Mouse (Mus musculus) forebrain, postnatal 0 days (tissue): ENCODE measurements around the gene Col12a1. TPM values are rescaled to one million over a fixed set of nuclear protein-coding genes. Genes with fewer than 3 reads are reported as not detected.
A peak's percentile ranks its signal among the peaks of the same experiment; 100 is the strongest.

Experiments used
- ATAC-seq: fragments of 200-750 bp; cut with Nextera tagmentation; 2 replicates; pipeline ENCODE4 v1.8.0; 2017; ENCODE audit warnings: mild to moderate bottlenecking, moderate library complexity
- DNase-seq: peaks from one replicate; pipeline ENCODE4 v3.0.0-alpha.2; 2015
- H3K27ac ChIP-seq: fragments of 300-500 bp; sonication (generic); 2 replicates; pipeline ENCODE4 v1.5.1; 2014; ENCODE audit warnings: low read depth, mild to moderate bottlenecking, antibody characterized with exemption, low read length, moderate library complexity, mixed read lengths
- H3K27me3 ChIP-seq: fragments of 300-500 bp; sonication (generic); 2 replicates; pipeline ENCODE4 v1.6.1; 2014; ENCODE audit warnings: mild to moderate bottlenecking, low read length, mixed read lengths; ENCODE audit not compliant: insufficient read depth
- H3K36me3 ChIP-seq: fragments of 300-500 bp; sonication (generic); 2 replicates; pipeline ENCODE4 v1.6.1; 2014; ENCODE audit warnings: mild to moderate bottlenecking, moderate library complexity; ENCODE audit not compliant: insufficient read depth
- H3K4me1 ChIP-seq: fragments of 300-500 bp; sonication (generic); 2 replicates; pipeline ENCODE4 v1.6.1; 2014; ENCODE audit warnings: antibody characterized with exemption; ENCODE audit not compliant: insufficient read depth
- H3K4me2 ChIP-seq: fragments of 300-500 bp; sonication (generic); 2 replicates; pipeline ENCODE4 v1.6.1; 2014; ENCODE audit warnings: low read depth, mild to moderate bottlenecking, moderate library complexity
- H3K4me3 ChIP-seq: fragments of 300-500 bp; sonication (generic); 2 replicates; pipeline ENCODE4 v1.5.1; 2014; ENCODE audit warnings: low read depth, low read length, mixed read lengths
- H3K9ac ChIP-seq: fragments of 300-500 bp; sonication (generic); 2 replicates; pipeline ENCODE4 v1.6.1; 2014; ENCODE audit warnings: mild to moderate bottlenecking
- H3K9me3 ChIP-seq: fragments of 300-500 bp; sonication (generic); 2 replicates; pipeline ENCODE4 v1.6.1; 2016; ENCODE audit warnings: low read length
- CTCF ChIP-seq: sonication (generic); IDR thresholded peaks from 2 replicates; pipeline ENCODE4 v1.5.1; 2016; ENCODE audit warnings: antibody characterized with exemption, control low read depth, low read depth
- WGBS: fragments of 180-500 bp; shearing (Covaris S2); extraction: QIAGEN DNeasy Blood & Tissue Kit; methylation state at CpG from one replicate; pipeline ENCODE4 v1.1.7; 2014; 5-methylcytosine and 5-hydroxymethylcytosine counted together
- polyA plus RNA-seq: library from polyadenylated mRNA; unstranded; fragments of >200 nt; fragmentation: Nextera tagmentation; extraction: Ambion mirVana; gene quantifications from 2 replicates; pipeline ENCODE4 v1.2.1, GENCODE M21; 2015
- total RNA-seq: library from RNA; depleted of rRNA; stranded (reverse); fragments of >200 nt; gene quantifications from 2 replicates; pipeline ENCODE4 v1.2.3, GENCODE M21; 2014

Col12a1 gene
- total and polyA plus RNA-seq, 2 experiments from 2014 or later, result 7.0 to 29.8 TPM

DNA sequence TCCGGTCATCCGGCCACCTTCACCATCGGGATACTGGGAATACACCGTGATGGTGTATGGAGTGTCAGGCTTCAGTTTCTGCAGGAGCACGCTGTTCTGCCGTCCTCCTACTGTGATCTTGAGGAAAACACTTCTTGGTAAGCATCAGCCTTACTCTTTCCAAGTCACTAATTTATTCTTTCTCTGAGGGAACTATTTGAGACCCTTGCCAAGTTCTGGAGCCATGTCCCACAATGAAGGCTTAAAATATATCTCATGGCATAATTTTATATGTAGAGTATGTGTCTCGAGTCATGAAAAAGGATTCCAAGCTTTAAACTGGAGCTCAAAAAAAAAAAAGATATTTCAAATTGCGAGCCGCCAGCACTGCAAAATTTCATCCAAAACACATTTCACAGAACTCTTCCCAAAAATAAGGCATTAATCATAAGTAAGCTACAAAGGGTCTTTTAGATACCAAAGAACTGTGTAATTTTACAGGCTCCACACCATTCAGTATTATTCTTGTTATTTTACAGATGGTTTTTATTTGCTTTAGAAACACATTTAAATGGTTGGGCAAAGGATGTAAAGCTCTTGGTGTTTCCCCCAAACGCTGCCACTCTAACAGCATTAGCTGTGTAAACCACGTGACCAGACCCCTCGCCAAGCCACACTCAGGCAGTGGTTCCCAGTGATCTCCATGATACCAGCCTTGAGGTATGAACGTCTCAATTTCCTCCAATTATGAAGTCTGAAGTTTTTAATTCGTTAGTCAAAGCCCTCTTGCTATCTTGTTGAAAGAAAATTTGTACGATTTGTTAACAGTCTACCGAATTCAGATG lies 65.1 kb downstream of the Col12a1 start:
- no peaks in the 10 kb centered on the region for H3K27me3 ChIP-seq
- no peak overlapping the region for H3K4me3 ChIP-seq
- DNase-seq (peak; percentile 39), ATAC-seq (peak; percentile 70)
- no peaks in the 10 kb centered on the region for H3K4me1 ChIP-seq
- 0 out of 2 replicates have a peak overlapping the region, but pooled peaks have one; percentile 10 for H3K4me2 ChIP-seq
- no peak for TF ChIP-seq CTCF
- no peaks in the 10 kb centered on the region for H3K36me3 ChIP-seq
- no peak overlapping the region for H3K27ac ChIP-seq
- H3K9ac ChIP-seq, result no peak overlapping the region
- WGBS, result 72% methylated on average over 16 of the region's 16 CpGs
- no peaks in the 10 kb centered on the region for H3K9me3 ChIP-seq

DNA sequence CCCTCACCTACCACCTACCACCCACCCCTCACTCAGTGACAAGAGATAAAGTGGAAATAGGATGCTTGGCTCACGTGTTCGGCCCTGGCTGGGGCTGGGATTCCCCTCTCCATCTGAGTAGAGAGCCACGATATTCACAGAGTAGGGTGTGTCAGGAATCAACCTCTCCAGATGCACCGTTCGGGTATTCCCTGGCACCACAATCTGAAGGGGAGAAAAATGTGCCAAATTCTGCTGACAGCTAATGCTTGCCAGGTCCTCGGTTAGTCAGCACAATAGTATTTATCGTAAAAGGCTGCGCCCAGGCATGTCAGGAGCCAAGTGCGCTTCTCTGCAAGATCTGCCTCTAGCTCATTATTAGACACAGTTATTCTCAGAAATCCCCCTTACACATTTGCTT lies 70.0 kb downstream of the Col12a1 start:
- Histone ChIP-seq H3K4me3 (no peak overlapping the region), H3K36me3 (no peaks in the 10 kb centered on the region), H3K27me3 (no peaks in the 10 kb centered on the region), H3K9me3 (no peaks in the 10 kb centered on the region), H3K4me2 (no peak overlapping the region), H3K4me1 (no peaks in the 10 kb centered on the region), H3K27ac (no peak overlapping the region), H3K9ac (no peak overlapping the region)
- DNase-seq (peak; percentile 7), ATAC-seq (peak; percentile 40; the same call in 1 of the 2 replicates)
- 47% methylated on average over 9 of the region's 9 CpGs for WGBS
- no peak for TF ChIP-seq CTCF

DNA sequence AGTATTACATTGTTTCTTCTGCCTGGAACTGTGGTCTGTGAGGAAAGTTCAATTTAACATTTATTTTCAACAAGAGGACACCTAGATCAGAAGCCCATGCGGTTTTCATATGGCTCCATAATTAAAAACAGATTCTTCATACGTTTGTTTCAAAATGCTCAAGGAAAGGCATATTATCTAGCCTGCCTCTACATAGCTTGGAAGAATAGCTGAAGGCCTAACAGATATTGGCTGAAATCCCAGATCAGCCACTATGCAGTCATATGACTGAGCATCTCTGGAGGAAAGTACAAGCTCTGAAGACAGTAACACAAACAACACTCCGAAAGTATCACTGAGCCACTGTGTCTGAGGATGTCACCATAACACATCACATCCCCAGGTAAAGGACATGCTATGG lies 72.9 kb downstream of the Col12a1 start:
- 72% methylated on average over 3 of the region's 3 CpGs for WGBS
- Histone ChIP-seq H3K9me3 (no peaks in the 10 kb centered on the region), H3K4me2 (no peak overlapping the region), H3K27me3 (no peaks in the 10 kb centered on the region), H3K36me3 (no peaks in the 10 kb centered on the region), H3K27ac (no peak overlapping the region), H3K9ac (no peak overlapping the region), H3K4me3 (no peak overlapping the region), H3K4me1 (no peaks in the 10 kb centered on the region)
- ATAC-seq (no peak), DNase-seq (no peak)
- TF ChIP-seq CTCF, result no peak

- ATAC-seq, result no peak
- H3K27ac ChIP-seq, result no peak overlapping the region
- 83% methylated on average over 11 of the region's 11 CpGs for WGBS
- DNase-seq, result no peak
- no peak for TF ChIP-seq CTCF
- no peak overlapping the region for H3K4me3 ChIP-seq
- no peaks in the 10 kb centered on the region for H3K4me1 ChIP-seq
- no peak overlapping the region for H3K9ac ChIP-seq
- no peaks in the 10 kb centered on the region for H3K36me3 ChIP-seq
- H3K4me2 ChIP-seq, result no peak overlapping the region
- H3K27me3 ChIP-seq, result no peaks in the 10 kb centered on the region
- no peaks in the 10 kb centered on the region for H3K9me3 ChIP-seq
These were observed 79.1 kb downstream of the Col12a1 start for GRCm38 (mm10) chr9:79639430-79640090.

DNA sequence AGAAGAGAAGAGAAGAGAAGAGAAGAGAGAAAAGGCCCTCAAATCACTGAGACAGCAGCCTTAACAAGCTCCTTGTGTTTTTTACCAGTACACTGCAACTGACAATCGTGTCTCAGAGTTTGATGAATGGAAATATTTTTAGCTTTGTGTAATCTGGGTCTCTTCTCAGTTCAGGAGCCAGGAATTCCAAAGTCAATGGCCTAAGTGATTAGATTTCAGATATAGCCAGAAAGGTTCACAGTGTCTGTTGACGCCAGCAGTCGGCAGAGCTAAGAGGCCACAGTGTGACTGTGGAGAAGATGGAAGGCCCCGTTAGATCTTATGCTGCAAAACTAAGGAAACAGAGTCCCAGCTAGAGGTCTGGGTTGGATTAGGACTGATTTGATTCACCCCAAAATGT lies 80.8 kb downstream of the Col12a1 start:
- H3K4me2 ChIP-seq, result no peak overlapping the region
- H3K4me3 ChIP-seq, result no peak overlapping the region
- no peaks in the 10 kb centered on the region for H3K27me3 ChIP-seq
- H3K36me3 ChIP-seq, result no peaks in the 10 kb centered on the region
- no peak overlapping the region for H3K9ac ChIP-seq
- H3K4me1 ChIP-seq, result no peaks in the 10 kb centered on the region
- no peak for TF ChIP-seq CTCF
- H3K27ac ChIP-seq, result no peak overlapping the region
- no peak for ATAC-seq
- WGBS, result 74% methylated on average over 4 of the region's 4 CpGs
- no peak for DNase-seq
- no peaks in the 10 kb centered on the region for H3K9me3 ChIP-seq

DNA sequence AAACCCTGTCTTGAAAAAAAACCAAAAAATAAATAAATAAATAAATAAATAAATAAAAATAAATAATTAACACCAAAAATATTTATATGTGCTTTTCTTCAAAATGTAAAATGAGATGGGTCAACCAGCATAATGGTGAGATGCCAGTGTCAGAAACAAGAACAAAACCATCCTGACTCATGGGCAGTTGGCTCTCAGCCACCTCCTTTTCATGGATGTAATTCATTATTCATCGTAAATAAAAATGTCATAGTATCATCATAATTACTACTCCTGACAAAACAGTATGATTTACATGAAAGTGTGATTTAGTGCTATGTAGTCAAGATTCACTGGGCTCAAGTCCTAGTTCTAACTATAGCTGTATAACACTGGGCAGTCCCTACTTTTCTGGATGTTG lies 84.6 kb downstream of the Col12a1 start:
- H3K9ac ChIP-seq, result no peak overlapping the region
- no peak for ATAC-seq
- WGBS, result 92% methylated on average over 1 of the region's 1 CpGs

DNA sequence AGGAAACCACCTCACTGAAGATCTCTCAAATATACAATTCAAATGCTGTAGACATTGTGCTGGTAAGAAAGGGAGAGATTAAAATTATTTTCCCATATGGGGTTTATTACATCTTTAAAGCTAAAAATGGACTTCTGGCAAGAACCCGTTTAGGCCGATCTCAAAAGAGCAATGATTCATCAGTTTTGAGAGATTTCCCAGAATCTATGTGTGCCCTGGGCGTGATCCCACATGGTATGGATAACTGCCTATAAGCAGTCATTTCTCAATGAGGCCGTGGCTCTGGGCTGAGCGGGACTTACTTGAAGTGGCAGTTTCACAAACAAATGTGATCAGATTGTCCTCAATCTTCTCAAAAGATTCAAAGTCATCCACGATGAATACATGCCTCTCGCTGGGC lies 87.4 kb downstream of the Col12a1 start:
- no peak for TF ChIP-seq CTCF
- Histone ChIP-seq H3K27ac (no peak overlapping the region), H3K36me3 (no peaks in the 10 kb centered on the region), H3K27me3 (no peaks in the 10 kb centered on the region), H3K4me3 (no peak overlapping the region), H3K9me3 (no peaks in the 10 kb centered on the region), H3K4me1 (no peaks in the 10 kb centered on the region), H3K4me2 (no peak overlapping the region), H3K9ac (no peak overlapping the region)
- WGBS, result 87% methylated on average over 7 of the region's 7 CpGs
- DNase-seq (no peak), ATAC-seq (no peak)

More for the DNA sequence above, 84.6 kb downstream of the Col12a1 start:
- Histone ChIP-seq H3K4me3 (no peak overlapping the region), H3K36me3 (no peaks in the 10 kb centered on the region), H3K9me3 (no peaks in the 10 kb centered on the region), H3K27me3 (no peaks in the 10 kb centered on the region), H3K4me2 (no peak overlapping the region), H3K27ac (no peak overlapping the region), H3K4me1 (no peaks in the 10 kb centered on the region)
- no peak for TF ChIP-seq CTCF
- no peak for DNase-seq
